Mouse (Mus musculus): ENCODE measurements around the gene Sbno1. TPM values are rescaled to one million over a fixed set of nuclear protein-coding genes. Genes with fewer than 3 reads are reported as not detected.
"Not testable (repeated sequence)": the region's sequence is repeated elsewhere in the genome, so short reads cannot be mapped to it uniquely, and the experiment has no call there.

Gene Sbno1
- total RNA-seq, 2 experiments from 2014 or later = 43.2 to 49.2 TPM

- TF ChIP-seq CTCF (IDR thresholded peaks at IDR 0.05) = no peak
- no peak for DNase-seq
- intact Hi-C loops (cut with DNase I) = loop anchor here (2.0 kb wide), 1 partner anchor 14 kb away; no protein-coding TSS in a partner anchor
- Histone ChIP-seq H3K27ac (no peak overlapping the region), H3K4me3 (no peak overlapping the region)
Measured at GRCm38 (mm10) chr5:124392412-124392811, 33.4 kb downstream of the Sbno1 start.

DNA sequence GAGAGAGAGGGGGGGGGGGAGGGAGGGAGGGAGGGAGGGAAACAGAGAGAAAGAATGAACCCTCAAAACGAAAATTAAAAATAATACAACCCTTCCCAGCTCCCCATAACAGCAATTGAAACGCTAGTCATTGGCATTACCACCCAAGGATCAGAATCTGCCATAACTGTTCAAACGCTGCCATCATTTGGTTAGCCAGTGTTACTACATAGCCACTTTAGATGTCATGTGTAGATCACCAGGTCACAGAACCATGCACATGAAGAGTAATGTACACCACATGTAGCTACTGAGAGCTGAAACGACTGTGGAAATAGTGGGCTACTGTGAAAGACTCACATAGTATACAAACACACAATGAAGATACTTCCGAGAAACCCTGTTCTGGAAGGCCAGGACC, 37.9 kb downstream of the Sbno1 start:
- no peak for DNase-seq
- no peak overlapping the region for H3K4me3 ChIP-seq
- intact Hi-C loops (cut with DNase I) = no loop called here
- H3K27ac ChIP-seq = no peak overlapping the region
- peak; percentile 42 for TF ChIP-seq CTCF (IDR thresholded peaks at IDR 0.05)

DNA sequence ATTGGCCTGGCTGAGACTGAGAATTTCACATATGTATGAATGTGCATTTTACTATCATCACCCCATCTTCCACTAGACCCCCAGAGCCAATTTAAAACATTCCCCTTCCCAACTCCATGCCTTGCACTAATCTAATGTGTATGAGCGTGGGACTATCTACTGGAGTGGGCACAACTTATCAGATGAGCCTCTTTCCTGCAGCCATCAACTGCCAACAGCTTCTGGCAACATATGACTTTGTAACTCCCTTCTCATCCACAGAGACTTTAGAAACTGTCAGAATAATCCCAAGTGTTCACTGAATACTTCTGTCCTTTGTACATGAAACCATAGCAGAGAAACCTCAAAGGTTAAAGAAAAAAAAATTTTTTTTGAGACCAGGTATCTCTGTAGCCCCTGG, 45.7 kb downstream of the Sbno1 start:
- no peak for DNase-seq

GRCm38 (mm10) chr5:124377149-124377548, 48.7 kb downstream of the Sbno1 start:
- no peak overlapping the region for H3K4me3 ChIP-seq
- H3K27ac ChIP-seq = no peak overlapping the region
- TF ChIP-seq CTCF (IDR thresholded peaks at IDR 0.05) = no peak
- intact Hi-C loops (cut with DNase I) = no loop called here
- no peak for DNase-seq

More for the DNA sequence above, 45.7 kb downstream of the Sbno1 start:
- Histone ChIP-seq H3K4me3 (no peak overlapping the region), H3K27ac (no peak overlapping the region)
- intact Hi-C loops (cut with DNase I) = no loop called here
- TF ChIP-seq CTCF (IDR thresholded peaks at IDR 0.05) = no peak

DNA sequence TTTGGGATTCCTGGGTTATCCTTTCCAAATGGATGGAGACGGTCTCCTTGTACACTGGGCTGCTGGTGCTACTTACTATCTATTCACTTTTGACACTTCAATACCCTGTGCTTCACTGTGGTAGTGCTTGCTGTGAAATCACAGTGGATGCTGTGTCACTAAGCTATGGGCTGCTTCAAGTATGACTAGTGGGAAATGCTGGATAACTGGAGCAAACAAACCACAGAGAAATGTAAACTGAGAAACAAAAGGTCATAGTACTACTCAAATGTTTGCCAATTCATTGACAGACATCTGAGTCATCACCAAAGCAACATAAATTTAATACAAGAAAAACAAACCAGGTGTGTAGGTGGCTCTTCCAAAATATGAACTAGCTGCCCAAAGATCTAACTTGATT, 49.4 kb downstream of the Sbno1 start:
- H3K27ac ChIP-seq = no peak overlapping the region
- TF ChIP-seq CTCF (IDR thresholded peaks at IDR 0.05) = no peak
- intact Hi-C loops (cut with DNase I) = no loop called here
- H3K4me3 ChIP-seq = no peak overlapping the region
- no peak for DNase-seq

DNA sequence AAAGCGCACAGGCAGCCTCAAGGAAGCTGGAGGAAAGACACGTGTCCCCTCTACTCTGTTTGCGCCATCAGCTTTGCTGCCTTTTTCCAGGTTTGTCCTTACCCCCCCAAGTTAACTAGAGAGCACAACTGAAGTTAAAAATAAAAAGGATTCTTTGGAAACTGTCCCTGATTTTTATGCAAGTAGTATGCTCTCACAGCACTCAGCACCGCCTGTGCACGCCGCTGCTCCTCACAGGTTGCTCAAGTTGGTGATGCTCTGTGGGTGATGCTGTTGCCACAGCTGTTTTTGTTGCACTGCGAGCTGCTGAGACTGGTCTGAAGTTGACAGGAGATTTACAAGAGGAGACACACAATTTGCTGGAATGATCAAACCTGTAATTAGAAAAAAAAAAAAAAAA, 51.5 kb downstream of the Sbno1 start:
- no peak for DNase-seq
- no peak overlapping the region for H3K4me3 ChIP-seq
- intact Hi-C loops (cut with DNase I) = loop anchor here (5.0 kb wide), 1 partner anchor 33 kb away; no protein-coding TSS in a partner anchor
- TF ChIP-seq CTCF (IDR thresholded peaks at IDR 0.05) = no peak
- no peak overlapping the region for H3K27ac ChIP-seq

DNA sequence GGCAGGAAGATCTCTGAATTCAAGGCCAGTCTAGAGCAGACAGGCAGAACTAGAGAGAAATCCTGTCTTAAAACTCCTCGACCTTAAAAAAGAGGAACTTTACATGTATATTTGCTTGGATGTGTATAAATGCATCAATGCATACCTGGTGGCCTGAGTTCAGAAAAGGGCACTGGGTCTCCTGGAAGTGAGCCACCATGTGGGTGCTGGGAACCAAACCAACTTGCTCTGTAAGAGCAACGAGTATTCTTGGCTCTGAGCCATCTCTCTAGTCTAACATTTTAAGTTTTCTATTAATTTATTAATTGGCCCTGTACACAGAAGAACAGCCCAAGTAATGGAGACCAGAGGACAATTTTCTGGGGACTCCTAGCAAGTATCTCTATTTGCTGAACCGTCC, 59.1 kb downstream of the Sbno1 start:
- intact Hi-C loops (cut with DNase I) = no loop called here
- no peak overlapping the region for H3K4me3 ChIP-seq
- TF ChIP-seq CTCF (IDR thresholded peaks at IDR 0.05) = no peak
- H3K27ac ChIP-seq = no peak overlapping the region
- DNase-seq = no peak

- Histone ChIP-seq H3K27ac (no peak overlapping the region), H3K4me3 (no peak overlapping the region)
- no peak for TF ChIP-seq CTCF (IDR thresholded peaks at IDR 0.05)
- no peak for DNase-seq
- intact Hi-C loops (cut with DNase I) = no loop called here
Measured at GRCm38 (mm10) chr5:124365754-124366153, 60.0 kb downstream of the Sbno1 start.

GRCm38 (mm10) chr5:124364173-124364918, 61.5 kb downstream of the Sbno1 start:
- H3K27ac ChIP-seq = no peak overlapping the region
- no peak for TF ChIP-seq CTCF (IDR thresholded peaks at IDR 0.05)
- intact Hi-C loops (cut with DNase I) = loop anchor here (5.0 kb wide), 1 partner anchor 173 kb away; no protein-coding TSS in a partner anchor
- no peak overlapping the region for H3K4me3 ChIP-seq
- no peak for DNase-seq

- DNase-seq, H3K4me3 ChIP-seq, H3K27ac ChIP-seq: not testable (repeated sequence)
- intact Hi-C loops (cut with DNase I) = loop anchor here (5.0 kb wide), 1 partner anchor 174 kb away; no protein-coding TSS in a partner anchor
Measured at GRCm38 (mm10) chr5:124362982-124363381, 62.8 kb downstream of the Sbno1 start, which contains the start of gene Cdk2ap1. Gene Cdk2ap1 (minus strand): TSS chr5:124363082.

- Histone ChIP-seq H3K4me3 (no peak overlapping the region), H3K27ac (no peak overlapping the region)
- intact Hi-C loops (cut with DNase I) = loop anchor here (5.0 kb wide), 2 partner anchors 118 to 178 kb away; partner anchors contain the start of gene Rilpl2
- peak; percentile 66 for TF ChIP-seq CTCF (IDR thresholded peaks at IDR 0.05)
- no peak for DNase-seq
Measured at GRCm38 (mm10) chr5:124359641-124360040, 66.2 kb downstream of the Sbno1 start.

- intact Hi-C loops (cut with DNase I) = loop anchor here (5.0 kb wide), 1 partner anchor 121 kb away; the partner anchor contains the start of gene Rilpl2
- DNase-seq = no peak
- Histone ChIP-seq H3K27ac (no peak overlapping the region), H3K4me3 (no peak overlapping the region)
- no peak for TF ChIP-seq CTCF (IDR thresholded peaks at IDR 0.05)
Measured at GRCm38 (mm10) chr5:124356695-124357094, 69.1 kb downstream of the Sbno1 start.

DNA sequence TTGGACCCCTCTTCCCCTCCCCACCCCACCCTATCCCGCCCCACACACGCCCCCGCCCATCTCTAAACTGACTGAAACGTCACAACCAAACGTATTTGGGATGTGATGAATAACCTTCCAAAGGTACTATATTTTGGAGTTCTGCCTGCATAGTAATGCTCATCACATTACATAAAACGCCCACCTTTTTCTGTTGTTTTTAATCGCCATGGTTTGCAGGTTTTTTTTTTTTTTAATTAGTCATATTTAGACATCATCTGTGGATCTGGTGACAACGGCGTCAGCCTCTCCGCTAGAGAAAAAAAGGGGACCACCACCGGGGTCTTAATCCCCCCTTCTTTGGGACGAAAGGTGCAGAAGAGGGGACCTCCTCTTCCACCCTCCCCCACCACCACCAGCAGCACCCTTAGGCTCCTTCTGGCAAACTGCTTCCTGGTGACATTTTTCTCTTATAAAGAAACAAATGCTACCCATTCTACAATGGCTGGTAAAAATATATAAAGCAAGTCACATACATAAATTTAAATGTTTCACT, 70.3 kb downstream of the Sbno1 start:
- intact Hi-C loops (cut with DNase I) = loop anchor here (5.0 kb wide), 1 partner anchor 122 kb away; the partner anchor contains the start of gene Rilpl2
- TF ChIP-seq CTCF (IDR thresholded peaks at IDR 0.05) = no peak
- H3K4me3 ChIP-seq = peak overlapping the region; percentile 89

More for the DNA sequence above, 70.3 kb downstream of the Sbno1 start:
- H3K27ac ChIP-seq = peak overlapping the region; percentile 86; the same call in 1 of the 2 replicates
- no peak for DNase-seq

Measured in gastrocnemius, adult 2 months (tissue).